Mouse (Mus musculus) layer of hippocampus, adult 9-11 months (tissue): ENCODE measurements around the gene Cpxm1.
"Not testable (repeated sequence)": the region's sequence is repeated elsewhere in the genome, so short reads cannot be mapped to it uniquely, and the experiment has no call there.

Experiments used
- DNase-seq: peaks from one replicate; pipeline ENCODE4 v3.0.0; 2022

The Cpxm1 gene

DNA sequence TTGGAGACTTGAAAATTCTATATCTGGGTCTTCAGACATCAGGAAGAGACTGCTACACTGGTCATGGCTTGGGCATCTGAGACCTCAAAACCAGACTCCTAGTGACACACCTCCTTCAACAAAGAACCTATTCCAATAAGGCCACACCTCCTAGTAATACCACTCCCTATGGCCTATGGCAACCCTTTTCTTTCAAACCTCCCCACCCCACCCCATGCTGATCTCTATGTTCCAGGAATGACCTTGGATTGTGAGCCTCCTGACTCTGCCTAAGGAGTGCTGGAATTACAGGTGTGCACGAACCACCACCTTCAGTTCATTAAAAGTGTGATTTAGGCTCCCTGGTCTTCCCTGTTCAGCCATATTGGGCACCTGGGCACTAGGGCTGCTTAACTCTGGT is 2.7 kb upstream of the Cpxm1 start:
- DNase-seq = no peak

GRCm38 (mm10) chr2:130398091-130398490 is 717 bp upstream of the Cpxm1 start:
- DNase-seq = no peak

DNA sequence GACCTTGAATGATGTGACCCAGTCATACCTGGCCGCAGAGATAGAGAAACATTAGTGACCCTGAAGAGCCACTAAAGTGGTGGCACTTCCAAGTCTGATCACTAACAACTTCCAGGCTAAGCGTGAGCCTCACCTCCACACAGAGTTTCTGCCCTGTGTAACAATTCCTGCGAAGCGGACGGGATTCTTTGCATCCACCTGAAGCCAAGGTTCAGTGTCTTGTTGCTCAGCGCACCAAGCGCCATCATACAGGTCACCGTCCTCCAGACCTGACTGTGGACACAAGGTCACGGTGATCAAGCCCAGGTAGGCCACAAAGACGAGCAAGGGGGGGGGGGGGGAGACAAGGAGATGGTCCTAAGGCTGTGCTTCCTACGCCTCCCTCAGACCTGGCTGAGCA is 1.7 kb downstream of the Cpxm1 start:
- DNase-seq = no peak

DNA sequence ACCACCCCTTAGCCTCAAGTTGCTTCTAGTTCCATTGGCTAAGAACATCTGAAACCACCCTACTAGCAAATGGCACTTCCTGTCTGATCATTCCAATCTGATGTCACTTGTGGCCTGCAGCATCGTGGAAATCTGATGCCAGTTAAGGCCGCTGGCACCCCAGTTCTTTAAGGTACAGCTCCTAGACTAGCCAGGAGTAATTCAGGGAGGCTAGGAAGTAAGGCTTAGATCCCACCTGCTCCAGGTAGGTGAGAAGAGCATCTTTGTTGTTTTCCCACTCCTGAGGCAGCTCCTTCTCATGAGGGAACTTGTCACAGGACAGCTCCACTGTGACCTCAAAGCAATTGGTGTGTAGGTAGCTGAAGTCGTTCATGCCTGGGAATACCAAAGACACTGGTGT is 4.5 kb downstream of the Cpxm1 start:
- no peak for DNase-seq

- DNase-seq = no peak
Measured at GRCm38 (mm10) chr2:130390993-130391625, 6.3 kb downstream of the Cpxm1 start.

GRCm38 (mm10) chr2:130388796-130389195 is 8.6 kb downstream of the Cpxm1 start:
- DNase-seq = no peak

- no peak for DNase-seq
Measured at GRCm38 (mm10) chr2:130386212-130386611, 11.2 kb downstream of the Cpxm1 start.

DNA sequence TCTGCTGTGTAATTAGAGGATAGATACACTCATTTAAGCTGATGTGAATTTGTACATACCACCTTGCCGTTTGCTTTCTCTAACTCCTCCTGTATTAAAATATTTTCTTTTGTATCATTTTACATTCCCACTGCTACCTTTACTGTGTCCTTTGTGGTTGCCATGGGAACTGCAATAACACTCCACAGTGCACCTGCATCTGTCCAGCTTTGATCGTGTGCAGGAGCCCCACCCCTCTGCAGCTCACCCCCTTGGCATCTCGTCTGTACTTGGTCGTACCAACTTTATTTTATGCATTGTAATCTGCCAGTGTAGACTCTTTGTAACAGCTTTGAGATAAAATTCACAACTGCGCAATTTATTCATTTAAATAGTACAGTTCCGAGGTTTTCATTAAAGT is 13.5 kb downstream of the Cpxm1 start:
- no peak for DNase-seq

DNA sequence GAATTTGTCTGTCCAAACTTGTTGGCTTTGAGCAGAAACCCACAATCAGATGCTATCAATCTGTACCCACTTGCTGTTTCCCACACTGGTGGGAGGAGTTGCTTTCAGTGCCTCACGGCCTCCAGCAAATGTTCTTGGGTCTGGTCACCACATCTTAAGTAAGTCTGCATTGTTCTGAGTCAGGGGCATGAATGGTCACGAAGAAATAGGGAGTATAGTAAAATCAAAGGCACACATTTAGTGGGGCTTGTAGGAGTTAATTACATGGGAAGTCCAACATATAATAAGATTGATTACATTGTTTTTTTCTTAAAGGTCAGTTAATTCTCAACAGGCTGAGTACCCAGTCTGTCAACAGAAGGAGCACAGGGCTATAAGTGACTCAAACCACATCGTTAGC is 14.2 kb downstream of the Cpxm1 start:
- DNase-seq = no peak

DNA sequence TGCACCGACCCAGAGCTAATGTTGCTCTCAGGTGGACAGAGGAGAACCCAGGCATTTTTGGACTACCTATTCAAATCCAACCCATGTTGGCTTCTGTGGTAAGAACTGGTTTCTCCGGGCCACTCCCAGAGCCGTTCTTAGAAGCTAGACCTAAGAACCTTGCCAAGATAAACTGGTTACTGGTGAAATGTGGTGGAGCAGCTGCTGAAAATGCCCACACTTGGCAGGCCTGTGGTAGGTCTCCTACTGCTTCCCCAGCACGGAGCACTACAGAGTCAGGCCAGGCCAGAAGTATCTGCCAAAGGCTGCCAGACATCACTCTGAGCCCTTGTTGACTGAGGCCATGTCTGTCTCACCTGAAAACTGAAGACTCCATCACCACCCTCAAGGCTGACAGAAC is 22.4 kb downstream of the Cpxm1 start:
- no peak for DNase-seq

- DNase-seq = not testable (repeated sequence)
Measured at GRCm38 (mm10) chr2:130373026-130373425, 24.3 kb downstream of the Cpxm1 start.

DNA sequence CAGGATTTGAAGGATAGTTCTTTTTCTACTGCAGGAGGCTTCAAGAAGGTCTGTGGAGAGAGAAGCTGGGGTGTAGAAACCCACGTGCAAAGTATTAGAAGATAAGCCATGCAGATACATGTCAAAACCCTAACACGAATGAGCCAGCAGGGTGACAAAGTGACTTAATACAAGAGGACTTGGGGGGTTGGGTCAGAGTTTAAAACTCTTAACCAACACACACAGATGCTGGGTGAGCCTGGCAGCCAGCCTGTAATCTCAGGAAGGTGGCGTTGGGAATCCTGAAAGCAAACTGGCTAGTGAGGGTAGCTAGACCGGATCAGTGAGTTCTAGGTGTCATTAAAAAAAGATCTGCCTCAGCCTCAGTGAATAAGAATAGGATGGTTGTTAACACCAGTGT is 30.0 kb downstream of the Cpxm1 start:
- DNase-seq = no peak

DNA sequence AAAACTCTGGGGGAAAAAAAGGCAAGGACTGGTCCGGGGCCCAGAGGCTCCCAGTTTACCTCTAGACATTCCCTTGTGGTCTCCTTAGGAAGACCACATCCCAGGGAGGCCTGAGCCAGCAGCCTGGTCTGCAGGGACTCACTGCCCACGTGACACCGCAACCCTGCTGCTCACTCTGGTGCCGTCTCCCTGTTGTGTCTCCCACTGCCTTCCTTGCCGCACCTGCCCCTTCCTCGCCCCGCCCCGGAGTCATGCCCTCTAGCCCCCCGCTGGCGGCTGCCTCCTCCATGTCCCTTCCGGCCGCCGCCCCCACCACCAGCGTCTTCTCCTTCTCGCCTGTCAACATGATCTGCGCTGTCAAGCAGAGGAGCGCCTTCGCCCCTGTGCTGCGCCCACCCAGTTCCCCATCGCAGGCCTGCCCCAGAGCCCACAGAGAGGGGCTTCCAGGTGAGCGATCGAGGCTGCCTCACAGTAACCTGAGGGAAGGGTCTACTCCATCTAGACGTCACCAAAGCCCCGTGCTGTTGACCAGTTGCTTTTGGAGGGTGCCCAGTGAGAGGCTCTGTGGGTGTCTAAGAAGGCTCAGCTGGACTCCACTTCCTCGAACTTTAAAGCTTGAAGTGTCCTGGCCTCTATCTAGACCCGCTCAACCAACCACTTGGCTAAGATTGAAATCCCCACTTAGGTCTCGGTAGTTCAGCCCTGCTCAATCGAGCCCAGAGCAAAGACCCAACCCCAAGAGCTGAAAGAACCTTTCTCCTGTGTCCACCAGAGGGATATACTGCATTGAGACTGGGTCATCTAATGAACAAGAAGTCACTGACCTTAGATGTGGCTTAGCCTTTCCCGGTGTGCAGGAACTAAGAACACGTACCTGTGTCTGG is 31.9 kb downstream of the Cpxm1 start:
- no peak for DNase-seq

GRCm38 (mm10) chr2:130362511-130363026 is 34.8 kb downstream of the Cpxm1 start:
- peak; percentile 25 for DNase-seq

DNA sequence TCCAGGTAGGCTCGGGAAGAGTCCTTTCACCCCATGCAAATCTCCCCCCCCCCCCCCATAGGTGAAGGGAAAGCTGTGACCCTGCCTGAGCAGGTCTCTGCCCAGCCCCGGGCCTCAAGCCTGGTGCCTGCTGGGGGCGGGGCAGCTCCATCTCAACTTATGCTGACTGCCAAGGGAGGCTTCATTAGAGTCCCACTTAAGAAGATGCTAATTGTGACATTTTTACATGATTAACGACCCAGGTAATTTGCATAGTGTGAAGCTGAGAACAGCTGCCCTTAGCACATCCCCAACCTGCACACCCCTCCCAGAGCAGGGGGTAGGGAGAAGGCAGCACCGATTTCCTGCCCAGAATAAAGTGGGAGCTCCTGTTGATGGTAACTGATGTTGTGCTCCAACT is 38.5 kb downstream of the Cpxm1 start:
- DNase-seq = no peak

DNA sequence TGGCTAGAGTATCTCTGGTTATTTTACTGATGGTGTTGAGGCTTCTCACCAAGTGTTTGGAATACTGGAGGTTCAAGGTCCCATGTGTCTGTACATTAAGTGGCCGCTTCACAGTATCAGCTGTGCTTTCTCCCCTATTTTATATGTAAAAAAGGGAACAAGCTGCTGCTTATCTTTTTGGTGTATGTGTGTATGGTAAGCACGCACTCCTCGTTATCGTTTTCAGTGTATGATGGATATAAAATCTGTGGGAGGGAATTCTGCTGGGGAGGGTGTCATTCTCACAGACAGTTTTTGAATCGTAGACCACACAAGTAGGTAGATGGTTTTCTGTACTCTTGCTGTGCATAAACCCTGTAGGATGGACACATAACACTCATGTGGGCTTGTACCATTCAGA is 39.8 kb downstream of the Cpxm1 start:
- DNase-seq = no peak

GRCm38 (mm10) chr2:130353889-130354288 is 43.5 kb downstream of the Cpxm1 start:
- DNase-seq = no peak

GRCm38 (mm10) chr2:130353411-130353810 is 44.0 kb downstream of the Cpxm1 start:
- DNase-seq = no peak

GRCm38 (mm10) chr2:130351758-130352339 is 45.5 kb downstream of the Cpxm1 start:
- DNase-seq = peak; percentile 74

- DNase-seq = no peak
Measured at GRCm38 (mm10) chr2:130350376-130350775, 47.0 kb downstream of the Cpxm1 start.

DNA sequence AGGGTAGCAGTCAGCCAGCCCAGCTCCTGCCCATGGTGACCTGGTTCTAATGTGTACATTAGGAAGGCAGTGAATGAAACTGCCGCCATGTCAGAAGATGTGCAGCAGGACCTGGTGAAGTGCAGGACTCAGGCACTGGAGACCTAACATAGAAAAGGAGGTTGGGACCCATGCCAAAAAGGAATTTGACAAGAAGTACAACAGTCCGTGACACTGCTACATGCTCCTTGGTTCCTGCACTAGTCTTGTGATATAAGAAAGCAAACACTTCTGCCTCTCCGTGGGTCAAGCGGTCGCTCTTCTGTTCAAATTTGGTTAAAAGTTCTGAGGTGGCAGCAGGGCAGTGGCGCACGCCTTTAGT is 56.2 kb downstream of the Cpxm1 start:
- DNase-seq = no peak
